Mouse (Mus musculus): ENCODE measurements around the gene Cdk5.

Gene Cdk5

GRCm38 (mm10) chr5:24369767-24370166 is 53.6 kb downstream of the Cdk5 start:
- DNase-seq = no peak

Data from B cell, adult 2 months (primary cell).